Mouse (Mus musculus): ENCODE measurements around the gene Tnrc18. TPM values are rescaled to one million over a fixed set of nuclear protein-coding genes. Genes with fewer than 3 reads are reported as not detected.

Tnrc18 gene
- 91.6 TPM for total RNA-seq (2023)

GRCm38 (mm10) chr5:142817524-142818434, at the start of gene Tnrc18:
TSS of gene Tnrc18 (minus strand) at chr5:142817662.

GRCm38 (mm10) chr5:142692248-142692647, 125.2 kb downstream of the Tnrc18 start, which contains the start of gene Slc29a4:
TSS of gene Slc29a4 (plus strand) at chr5:142692512.

Other genes starting within 250 kb of the Tnrc18 start
- not detected for gene Mmd2, start 208.9 kb downstream of the Tnrc18 start, total RNA-seq (2023)
- gene Wipi2, start 190.0 kb downstream of the Tnrc18 start, total RNA-seq (2023) = 70.4 TPM
- gene Slc29a4, start 125.2 kb downstream of the Tnrc18 start, total RNA-seq (2023) = 0.53 TPM
- 4.7 TPM for gene Fbxl18, start 77.8 kb upstream of the Tnrc18 start, total RNA-seq (2023)
- gene Actb, start 89.1 kb upstream of the Tnrc18 start, total RNA-seq (2023) = 7,061 TPM
- 1.6 TPM for gene Fscn1, start 142.7 kb upstream of the Tnrc18 start, total RNA-seq (2023)